Mouse (Mus musculus) lung, postnatal 4 days (tissue): ENCODE measurements around the gene Bak1.

Experiments
- DNase-seq, 2 experiments: peaks; one replicate each; pipeline ENCODE4 v3.0.0; 2021

Gene Bak1

GRCm38 (mm10) chr17:27048445-27049239 lies 19.8 kb upstream of the Bak1 start:
- peak; percentile 35 to 60 for DNase-seq

GRCm38 (mm10) chr17:27047762-27048444 lies 19.1 kb upstream of the Bak1 start:
- DNase-seq, result no peak

GRCm38 (mm10) chr17:27045164-27045563 lies 16.4 kb upstream of the Bak1 start:
- no peak for DNase-seq

GRCm38 (mm10) chr17:27042840-27043239 lies 14.0 kb upstream of the Bak1 start:
- peak; percentile 27 to 46 for DNase-seq

GRCm38 (mm10) chr17:27041787-27042055 lies 12.9 kb upstream of the Bak1 start:
- DNase-seq, result no peak

GRCm38 (mm10) chr17:27041046-27041786 lies 12.4 kb upstream of the Bak1 start:
- DNase-seq, result no peak

GRCm38 (mm10) chr17:27040304-27041045 lies 11.7 kb upstream of the Bak1 start:
- no peak for DNase-seq

- DNase-seq, result no peak
These were observed 10.8 kb upstream of the Bak1 start for GRCm38 (mm10) chr17:27039432-27040102.

GRCm38 (mm10) chr17:27038335-27039050 lies 9.7 kb upstream of the Bak1 start:
- DNase-seq, result peak; percentile 47 to 70

- peak; percentile 57 to 79 for DNase-seq
These were observed 7.7 kb upstream of the Bak1 start for GRCm38 (mm10) chr17:27036465-27036864.

- peak; percentile 78 to 88 for DNase-seq
These were observed 4.1 kb upstream of the Bak1 start for GRCm38 (mm10) chr17:27032869-27033268.

- no peak for DNase-seq
These were observed 3.5 kb upstream of the Bak1 start for GRCm38 (mm10) chr17:27032328-27032727.

GRCm38 (mm10) chr17:27030896-27031295 lies 2.1 kb upstream of the Bak1 start:
- DNase-seq, result no peak

GRCm38 (mm10) chr17:27029431-27029830 lies 622 bp upstream of the Bak1 start:
- DNase-seq, result peak in 1 of 2 experiments; percentile 29

GRCm38 (mm10) chr17:27028284-27028795 lies 469 bp downstream of the Bak1 start:
- DNase-seq, result peak; percentile 93 to 95

- DNase-seq, result peak; percentile 56 to 58
These were observed 1.1 kb downstream of the Bak1 start for GRCm38 (mm10) chr17:27027460-27028283.

GRCm38 (mm10) chr17:27025951-27026350 lies 2.9 kb downstream of the Bak1 start:
- DNase-seq, result no peak

- DNase-seq, result no peak
These were observed 3.4 kb downstream of the Bak1 start for GRCm38 (mm10) chr17:27025326-27025902.

- DNase-seq, result no peak
These were observed 5.5 kb downstream of the Bak1 start for GRCm38 (mm10) chr17:27023342-27023741.

- DNase-seq, result no peak
These were observed 7.1 kb downstream of the Bak1 start for GRCm38 (mm10) chr17:27021736-27022135.
